Mouse (Mus musculus): ENCODE measurements at regions not wholly inside any gene's neighbourhood (a gene's known extent, or its start where the extent isn't known, plus 50 kb on each side); places are given as distances from the start of the nearest gene placed in this dataset.
A peak's percentile ranks its signal among the peaks of the same experiment; 100 is the strongest.

GRCm38 (mm10) chr15:95714408-95714807 lies 58.6 kb upstream of the Dbx2 start:
- no peak for DNase-seq

GRCm38 (mm10) chr15:95715941-95716340 lies 60.2 kb upstream of the Dbx2 start:
- no peak for DNase-seq

- DNase-seq, result no peak
Observed at GRCm38 (mm10) chr15:95723699-95724098, 66.9 kb upstream of the Ano6 start.

GRCm38 (mm10) chr15:95725866-95726265 lies 64.8 kb upstream of the Ano6 start:
- DNase-seq, result peak; percentile 85

- DNase-seq, result peak; percentile 56
Observed at GRCm38 (mm10) chr15:95726516-95726915, 64.1 kb upstream of the Ano6 start.

GRCm38 (mm10) chr15:95735746-95736145 lies 54.9 kb upstream of the Ano6 start:
- DNase-seq, result no peak
